Mouse (Mus musculus) mammary gland, adult 2 months (tissue): ENCODE data around the gene Foxn4. TPM values are rescaled to one million over a fixed set of nuclear protein-coding genes. Genes with fewer than 3 reads are reported as not detected.

ENCODE experiments used
- polyA plus RNA-seq: library from polyadenylated mRNA; depleted of rRNA; stranded (reverse); fragments of >200 nt; gene quantifications from 2 replicates; pipeline ENCODE4 v1.2.3, GENCODE M21; 2012; ENCODE audit warnings: low replicate concordance; rRNA removed

Gene Foxn4
- not detected in 2 replicates for polyA plus RNA-seq

DNA sequence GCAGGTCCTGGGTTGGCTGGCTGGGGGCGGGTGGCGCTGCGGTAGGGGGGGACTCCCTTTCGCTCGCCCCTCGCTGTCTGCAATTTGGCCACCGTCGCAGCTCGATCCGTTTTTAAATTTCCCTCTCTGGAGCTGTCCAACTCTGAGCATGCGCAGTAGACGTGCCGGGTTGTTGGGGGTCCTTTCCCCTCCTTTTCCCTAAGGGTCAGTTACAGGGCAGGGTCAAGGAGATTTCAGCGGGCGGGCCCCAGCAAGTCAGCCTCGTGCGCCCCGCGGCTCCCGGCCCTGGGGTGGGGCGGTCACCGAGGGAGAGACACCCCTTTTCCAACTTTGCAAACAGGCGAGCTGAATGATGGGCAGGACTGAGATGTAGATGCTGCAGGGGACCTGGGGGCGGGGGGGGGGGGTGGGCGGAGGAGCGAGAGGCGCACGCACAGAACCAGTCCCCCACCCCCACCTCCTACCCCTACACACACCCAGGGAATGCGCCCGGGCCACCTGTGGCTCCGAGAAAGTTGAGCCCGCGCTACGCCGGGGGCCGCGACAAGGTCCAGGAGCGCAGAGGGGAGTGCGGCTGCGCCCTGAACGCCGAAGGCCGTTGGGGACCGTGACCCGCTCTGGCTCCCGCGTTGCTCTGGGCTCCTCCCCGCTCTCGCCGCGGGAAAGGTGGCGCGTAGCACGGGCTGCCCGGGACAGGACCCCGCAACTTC is at the start of gene Foxn4:
TSS of gene Foxn4 (minus strand) at position 115 of the 710 bp plus-strand sequence.

DNA sequence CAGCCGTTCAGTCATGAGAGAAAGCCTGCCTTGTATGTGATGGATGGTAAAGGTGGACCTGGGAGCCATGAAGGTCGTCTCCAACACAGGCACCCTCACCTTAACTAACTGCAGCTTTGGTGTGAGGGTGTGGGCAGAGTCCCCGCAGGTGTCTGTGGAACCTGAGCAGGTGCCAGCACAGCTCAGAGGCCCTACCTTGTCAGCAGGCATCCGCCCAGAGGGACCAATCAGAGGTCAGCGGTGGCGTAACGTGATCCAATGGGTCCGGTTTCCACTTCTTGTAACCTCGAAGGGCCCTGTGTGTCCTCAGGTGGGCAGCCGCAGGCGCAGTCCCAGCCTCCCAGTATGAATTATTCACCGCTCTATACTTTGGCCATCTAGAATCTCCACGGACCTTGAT is 15.3 kb upstream of the Foxn4 start, which contains the start of gene Myo1h:
TSS of gene Myo1h (plus strand) at position 293 of the 400 bp plus-strand sequence.

Other genes with a start within 250 kb of the Foxn4 start
- gene Usp30, start 208.3 kb downstream of the Foxn4 start, polyA plus RNA-seq, result 19.7 and 25.0 TPM in 2 replicates
- gene Svop, start 182.2 kb downstream of the Foxn4 start, polyA plus RNA-seq, result not detected in 2 replicates
- 9.5 and 12.1 TPM in 2 replicates for gene Alkbh2, start 145.6 kb downstream of the Foxn4 start, polyA plus RNA-seq
- 5.1 and 7.2 TPM in 2 replicates for gene Ung, start 143.4 kb downstream of the Foxn4 start, polyA plus RNA-seq
- 131 and 132 TPM in 2 replicates for gene Acacb, start 127.3 kb downstream of the Foxn4 start, polyA plus RNA-seq
- gene Myo1h, start 15.4 kb upstream of the Foxn4 start, polyA plus RNA-seq, result 0.26 and 0.29 TPM in 2 replicates
- 75.2 and 92.5 TPM in 2 replicates for gene Kctd10, start 106.7 kb upstream of the Foxn4 start, polyA plus RNA-seq
- gene Ube3b, start 106.8 kb upstream of the Foxn4 start, polyA plus RNA-seq, result 77.4 and 103 TPM in 2 replicates
- 19.7 and 28.0 TPM in 2 replicates for gene Mmab, start 170.3 kb upstream of the Foxn4 start, polyA plus RNA-seq
- gene Mvk, start 170.5 kb upstream of the Foxn4 start, polyA plus RNA-seq, result 37.0 and 54.1 TPM in 2 replicates